Mouse (Mus musculus) E14TG2a.4 (cell line): Measurements from ENCODE around the gene Hip1.

ENCODE experiments used
- CTCF ChIP-seq: conservative IDR thresholded peaks from 2 replicates; pipeline ENCODE4 v1.5.1; 2014; ENCODE audit warnings: low read length
- NANOG ChIP-seq: IDR thresholded peaks from 2 replicates; pipeline ENCODE4 v1.6.1; 2014; ENCODE audit warnings: borderline replicate concordance, low read length, mixed read lengths
- POU5F1 ChIP-seq: IDR thresholded peaks from 2 replicates; pipeline ENCODE4 v1.6.1; 2014; ENCODE audit warnings: low read length, borderline replicate concordance

- TF ChIP-seq POU5F1, result no peak
- TF ChIP-seq CTCF, result no peak
- TF ChIP-seq NANOG, result no peak
Observed at GRCm38 (mm10) chr5:135472405-135472804, 72.5 kb downstream of the Hip1 start.
